Mouse (Mus musculus): ENCODE measurements around the gene Dtnb. TPM values are rescaled to one million over a fixed set of nuclear protein-coding genes. Genes with fewer than 3 reads are reported as not detected.
"Not testable (repeated sequence)": the region's sequence is repeated elsewhere in the genome, so short reads cannot be mapped to it uniquely, and the experiment has no call there.

Dtnb gene
- polyA plus RNA-seq (2015; fragmentation: Nextera tagmentation; extraction: Ambion mirVana), result 21.5 and 25.5 TPM in 2 replicates

- Histone ChIP-seq H3K9ac (peak within 1 kb of the TSS; percentile 96), H3K4me3 (replicated peaks) (peak within 1 kb of the TSS; percentile 95), H3K27ac (replicated peaks) (peak within 1 kb of the TSS; percentile 88), H3K27me3 (no peaks in the 10 kb centered on the region), H3K36me3 (replicated peaks) (no peaks in the 10 kb centered on the region; the same call in 1 of the 2 replicates), H3K9me3 (replicated peaks) (no peaks in the 10 kb centered on the region), H3K4me2 (peak within 1 kb of the TSS; percentile 92), H3K4me1 (replicated peaks) (peaks cover 41% of the 10 kb centered on the region)
- ATAC-seq (ENCODE audit: insufficient read depth), result peak; percentile 89
- under 1% methylated on average over 71 of the region's 85 CpGs for WGBS (ENCODE audit: insufficient replicate concordance)
Observed at GRCm38 (mm10) chr12:3571787-3572580, at the start of gene Dtnb. Gene Dtnb, plus strand, starts transcription at chr12:3572381.

- no peak overlapping the region for H3K4me2 ChIP-seq
- 68% methylated on average over 5 of the region's 5 CpGs for WGBS (ENCODE audit: insufficient replicate concordance)
- H3K9ac ChIP-seq, result no peak overlapping the region
- H3K9me3 ChIP-seq (replicated peaks), result no peaks in the 10 kb centered on the region
- no peak overlapping the region for H3K27ac ChIP-seq (replicated peaks)
- no peak overlapping the region for H3K4me3 ChIP-seq (replicated peaks)
- H3K27me3 ChIP-seq, result no peaks in the 10 kb centered on the region
- no peak for ATAC-seq (ENCODE audit: insufficient read depth)
- no peaks in the 10 kb centered on the region for H3K36me3 ChIP-seq (replicated peaks)
- H3K4me1 ChIP-seq (replicated peaks), result no peaks in the 10 kb centered on the region
Observed at GRCm38 (mm10) chr12:3525536-3525935, 46.6 kb upstream of the Dtnb start.

- not testable (repeated sequence) for H3K27ac ChIP-seq (replicated peaks); ATAC-seq (ENCODE audit: insufficient read depth); H3K27me3 ChIP-seq; H3K9ac ChIP-seq; H3K4me3 ChIP-seq (replicated peaks); H3K4me2 ChIP-seq; H3K9me3 ChIP-seq (replicated peaks); H3K4me1 ChIP-seq (replicated peaks); H3K36me3 ChIP-seq (replicated peaks)
- WGBS (ENCODE audit: insufficient replicate concordance), result 76% methylated on average over 1 of the region's 1 CpGs
Observed at GRCm38 (mm10) chr12:3535446-3535845, 36.7 kb upstream of the Dtnb start.

- Histone ChIP-seq H3K4me2 (no peak overlapping the region), H3K9ac (no peak overlapping the region), H3K27ac (replicated peaks) (no peak overlapping the region), H3K36me3 (replicated peaks) (no peaks in the 10 kb centered on the region), H3K27me3 (no peaks in the 10 kb centered on the region), H3K4me3 (replicated peaks) (no peak overlapping the region), H3K9me3 (replicated peaks) (no peaks in the 10 kb centered on the region), H3K4me1 (replicated peaks) (no peaks in the 10 kb centered on the region)
- 43% methylated on average over 3 of the region's 3 CpGs for WGBS (ENCODE audit: insufficient replicate concordance)
- no peak for ATAC-seq (ENCODE audit: insufficient read depth)
Observed at GRCm38 (mm10) chr12:3537616-3538015, 34.6 kb upstream of the Dtnb start.

- no peak for ATAC-seq (ENCODE audit: insufficient read depth)
Observed at GRCm38 (mm10) chr12:3538036-3538435, 34.1 kb upstream of the Dtnb start.

GRCm38 (mm10) chr12:3539605-3540004 lies 32.6 kb upstream of the Dtnb start:
- H3K9ac ChIP-seq, result no peak overlapping the region
- H3K4me2 ChIP-seq, result no peak overlapping the region
- 51% methylated on average over 2 of the region's 2 CpGs for WGBS (ENCODE audit: insufficient replicate concordance)
- no peaks in the 10 kb centered on the region for H3K27me3 ChIP-seq
- peak; percentile 60 for ATAC-seq (ENCODE audit: insufficient read depth)
- peak overlapping the region; percentile 38; the same call in 1 of the 2 replicates for H3K27ac ChIP-seq (replicated peaks)
- no peaks in the 10 kb centered on the region for H3K4me1 ChIP-seq (replicated peaks)
- H3K9me3 ChIP-seq (replicated peaks), result no peaks in the 10 kb centered on the region
- H3K4me3 ChIP-seq (replicated peaks), result no peak overlapping the region
- no peaks in the 10 kb centered on the region for H3K36me3 ChIP-seq (replicated peaks)

More at GRCm38 (mm10) chr12:3538036-3538435, 34.1 kb upstream of the Dtnb start:
- H3K9ac ChIP-seq, result no peak overlapping the region
- H3K36me3 ChIP-seq (replicated peaks), result no peaks in the 10 kb centered on the region
- H3K27ac ChIP-seq (replicated peaks), result no peak overlapping the region
- H3K4me1 ChIP-seq (replicated peaks), result no peaks in the 10 kb centered on the region
- 42% methylated on average over 1 of the region's 1 CpGs for WGBS (ENCODE audit: insufficient replicate concordance)
- no peak overlapping the region for H3K4me3 ChIP-seq (replicated peaks)
- H3K4me2 ChIP-seq, result no peak overlapping the region
- H3K27me3 ChIP-seq, result no peaks in the 10 kb centered on the region
- H3K9me3 ChIP-seq (replicated peaks), result no peaks in the 10 kb centered on the region

- Histone ChIP-seq H3K27me3 (no peaks in the 10 kb centered on the region), H3K9me3 (replicated peaks) (no peaks in the 10 kb centered on the region), H3K9ac (no peak overlapping the region), H3K4me1 (replicated peaks) (no peaks in the 10 kb centered on the region), H3K4me2 (no peak overlapping the region), H3K27ac (replicated peaks) (no peak overlapping the region), H3K36me3 (replicated peaks) (no peaks in the 10 kb centered on the region), H3K4me3 (replicated peaks) (no peak overlapping the region)
- ATAC-seq (ENCODE audit: insufficient read depth), result no peak
- 78% methylated on average over 7 of the region's 7 CpGs for WGBS (ENCODE audit: insufficient replicate concordance)
Observed at GRCm38 (mm10) chr12:3540871-3541270, 31.3 kb upstream of the Dtnb start.

- H3K9me3 ChIP-seq (replicated peaks), result no peaks in the 10 kb centered on the region
- H3K36me3 ChIP-seq (replicated peaks), result no peaks in the 10 kb centered on the region
- no peak for ATAC-seq (ENCODE audit: insufficient read depth)
- H3K27me3 ChIP-seq, result no peaks in the 10 kb centered on the region
- no peak overlapping the region for H3K4me3 ChIP-seq (replicated peaks)
- no peak overlapping the region for H3K9ac ChIP-seq
- peaks cover 3% of the 10 kb centered on the region for H3K4me1 ChIP-seq (replicated peaks)
- no peak overlapping the region for H3K4me2 ChIP-seq
- WGBS (ENCODE audit: insufficient replicate concordance), result 26% methylated on average over 3 of the region's 3 CpGs
- H3K27ac ChIP-seq (replicated peaks), result no peak overlapping the region
Observed at GRCm38 (mm10) chr12:3545451-3545850, 26.7 kb upstream of the Dtnb start.

GRCm38 (mm10) chr12:3546121-3546658 lies 26.0 kb upstream of the Dtnb start:
- no peak for ATAC-seq (ENCODE audit: insufficient read depth)
- 64% methylated on average over 4 of the region's 4 CpGs for WGBS (ENCODE audit: insufficient replicate concordance)
- Histone ChIP-seq H3K9me3 (replicated peaks) (no peaks in the 10 kb centered on the region), H3K27me3 (no peaks in the 10 kb centered on the region), H3K36me3 (replicated peaks) (no peaks in the 10 kb centered on the region), H3K27ac (replicated peaks) (no peak overlapping the region), H3K9ac (no peak overlapping the region), H3K4me2 (no peak overlapping the region), H3K4me1 (replicated peaks) (peaks cover 5% of the 10 kb centered on the region), H3K4me3 (replicated peaks) (no peak overlapping the region)

- 53% methylated on average over 6 of the region's 6 CpGs for WGBS (ENCODE audit: insufficient replicate concordance)
- no peak overlapping the region for H3K4me2 ChIP-seq
- no peak overlapping the region for H3K4me3 ChIP-seq (replicated peaks)
- no peak overlapping the region for H3K9ac ChIP-seq
- no peaks in the 10 kb centered on the region for H3K9me3 ChIP-seq (replicated peaks)
- no peak for ATAC-seq (ENCODE audit: insufficient read depth)
- no peaks in the 10 kb centered on the region for H3K36me3 ChIP-seq (replicated peaks)
- no peak overlapping the region for H3K27ac ChIP-seq (replicated peaks)
- H3K27me3 ChIP-seq, result no peaks in the 10 kb centered on the region
- peaks cover 5% of the 10 kb centered on the region for H3K4me1 ChIP-seq (replicated peaks)
Observed at GRCm38 (mm10) chr12:3546781-3547180, 25.4 kb upstream of the Dtnb start.

- no peaks in the 10 kb centered on the region for H3K27me3 ChIP-seq
- no peak overlapping the region for H3K4me2 ChIP-seq
- ATAC-seq (ENCODE audit: insufficient read depth), result no peak
- no peak overlapping the region for H3K9ac ChIP-seq
- no peak overlapping the region for H3K4me3 ChIP-seq (replicated peaks)
- no peaks in the 10 kb centered on the region for H3K36me3 ChIP-seq (replicated peaks)
- peaks cover 5% of the 10 kb centered on the region for H3K4me1 ChIP-seq (replicated peaks)
- H3K9me3 ChIP-seq (replicated peaks), result no peaks in the 10 kb centered on the region
- WGBS (ENCODE audit: insufficient replicate concordance), result 28% methylated on average over 4 of the region's 4 CpGs
- no peak overlapping the region for H3K27ac ChIP-seq (replicated peaks)
Observed at GRCm38 (mm10) chr12:3547506-3547905, 24.7 kb upstream of the Dtnb start.

Data from liver, embryonic 15.5 days (tissue).